Mouse (Mus musculus) urinary bladder, adult 2 months (tissue): Measurements from ENCODE around the gene Ttc21b. TPM values are rescaled to one million over a fixed set of nuclear protein-coding genes. Genes with fewer than 3 reads are reported as not detected.

Experiments used
- DNase-seq: peaks from one replicate; pipeline ENCODE4 v3.0.0; 2022; ENCODE audit warnings: low spot score
- polyA plus RNA-seq: library from polyadenylated mRNA; depleted of rRNA; stranded (reverse); fragments of >200 nt; gene quantifications from 2 replicates; pipeline ENCODE4 v1.2.3, GENCODE M21; 2012; rRNA removed

Ttc21b gene
- polyA plus RNA-seq, 1 experiment = 12.9 TPM

DNA sequence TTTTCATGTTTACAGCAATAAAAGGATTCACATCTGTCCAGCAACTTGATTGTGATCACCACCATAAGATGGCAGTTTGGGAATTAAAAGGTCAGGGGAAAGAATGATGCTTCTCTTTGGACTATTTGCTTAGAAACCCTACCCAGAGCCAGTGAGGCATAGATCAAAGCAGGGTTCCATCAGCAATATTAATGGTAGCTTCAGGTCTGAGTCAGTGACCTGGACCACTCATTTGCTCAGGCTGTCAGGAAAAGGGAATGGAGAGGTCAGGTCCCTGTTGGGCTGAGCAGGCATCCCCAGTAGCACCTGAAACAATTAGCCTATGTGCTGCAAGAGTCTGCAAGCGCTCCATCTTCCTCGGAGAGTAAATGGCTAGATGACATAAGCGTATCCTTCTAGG is 84.8 kb downstream of the Ttc21b start:
- no peak for DNase-seq

DNA sequence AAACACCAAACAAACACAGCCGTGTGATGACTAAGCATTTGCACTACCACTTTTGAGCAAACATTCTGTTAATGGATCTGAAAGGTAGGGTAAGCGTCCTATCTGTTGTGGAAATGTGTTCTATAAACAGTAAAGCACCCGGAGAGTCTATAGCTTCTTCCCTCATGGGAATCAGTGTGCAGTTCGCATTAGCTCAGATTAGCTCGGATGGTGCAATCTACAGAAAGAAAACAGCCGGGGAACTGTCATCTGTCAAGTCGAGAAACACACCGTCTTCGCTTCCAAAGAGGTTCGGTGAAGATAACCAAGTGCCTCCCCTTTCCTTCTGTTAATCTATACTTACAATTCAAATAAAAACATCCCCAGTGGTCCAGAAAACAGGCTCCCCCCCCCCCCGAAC is 85.7 kb downstream of the Ttc21b start:
- DNase-seq = no peak

DNA sequence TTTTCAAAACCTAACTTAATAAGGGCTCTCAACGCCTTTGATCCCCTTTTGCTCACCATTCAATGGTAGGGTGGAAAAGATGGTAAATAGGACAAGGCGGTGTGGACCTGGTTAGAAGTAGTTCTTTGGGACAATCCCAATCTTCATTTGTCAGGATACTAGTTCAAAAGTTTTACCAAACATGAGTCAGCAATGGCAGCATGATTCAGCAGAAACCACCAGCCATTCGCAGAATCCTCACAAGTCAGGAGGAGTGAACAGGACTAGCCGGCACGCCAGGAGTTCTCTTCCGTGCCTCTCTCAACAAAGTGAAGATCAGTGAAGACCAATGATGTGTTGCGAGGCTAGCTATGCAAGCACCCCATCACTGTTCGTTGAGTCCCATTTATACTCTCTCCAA is 91.4 kb downstream of the Ttc21b start:
- no peak for DNase-seq

DNA sequence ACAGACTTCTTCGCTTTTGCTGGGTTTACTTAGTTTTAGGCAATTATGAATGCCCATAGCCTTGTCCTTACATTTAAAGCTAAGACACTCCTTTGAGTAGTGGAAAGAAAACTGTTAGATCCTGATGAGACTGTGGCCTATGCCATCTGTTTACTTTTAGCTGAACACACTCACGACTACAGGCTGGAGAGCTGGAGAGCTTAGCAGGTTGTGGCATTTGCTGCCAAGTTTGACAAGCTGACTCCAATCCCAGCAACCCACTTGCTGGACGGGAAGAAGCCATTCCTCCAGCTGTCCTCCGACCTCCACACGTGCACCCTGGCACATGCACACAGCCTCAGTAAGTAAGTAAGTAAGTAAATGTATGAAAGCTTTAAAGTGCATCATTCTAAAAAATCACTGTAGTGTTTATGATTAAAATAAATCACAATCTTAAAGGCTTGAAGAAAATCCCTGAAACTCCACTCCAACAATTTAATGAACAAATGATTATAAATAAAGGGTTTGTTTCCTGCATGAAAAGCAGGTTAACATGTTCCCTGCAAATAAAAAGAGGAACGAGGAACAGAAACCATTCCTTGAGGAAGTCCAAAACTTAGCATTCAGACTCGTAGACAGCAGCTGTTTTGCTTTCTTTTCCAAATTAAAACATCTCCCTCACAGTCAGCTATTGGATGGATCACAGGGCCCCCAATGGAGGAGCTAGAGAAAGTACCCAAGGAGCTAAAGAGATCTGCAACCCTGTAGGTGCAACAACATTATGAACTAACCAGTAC is 98.1 kb downstream of the Ttc21b start:
- DNase-seq = no peak

DNA sequence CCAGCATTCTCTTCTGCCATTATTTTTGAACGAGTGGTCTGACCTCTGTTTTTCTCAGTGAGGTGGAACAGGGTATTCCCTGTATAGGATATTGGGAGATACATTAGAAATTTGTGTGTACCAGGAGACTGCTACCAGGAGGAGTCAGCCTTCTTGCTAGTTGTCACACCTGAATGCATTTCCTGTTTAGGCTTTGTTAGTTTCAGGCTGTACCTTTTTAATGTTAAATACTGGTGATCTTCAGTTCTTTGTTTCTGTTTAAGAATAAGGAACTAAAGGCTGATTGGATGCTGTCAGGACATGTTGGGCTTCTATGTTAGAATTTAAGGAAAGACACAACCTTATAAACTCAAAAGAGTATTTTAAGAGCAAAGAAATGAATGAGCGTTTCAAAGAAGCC is 105.0 kb downstream of the Ttc21b start:
- DNase-seq = no peak

DNA sequence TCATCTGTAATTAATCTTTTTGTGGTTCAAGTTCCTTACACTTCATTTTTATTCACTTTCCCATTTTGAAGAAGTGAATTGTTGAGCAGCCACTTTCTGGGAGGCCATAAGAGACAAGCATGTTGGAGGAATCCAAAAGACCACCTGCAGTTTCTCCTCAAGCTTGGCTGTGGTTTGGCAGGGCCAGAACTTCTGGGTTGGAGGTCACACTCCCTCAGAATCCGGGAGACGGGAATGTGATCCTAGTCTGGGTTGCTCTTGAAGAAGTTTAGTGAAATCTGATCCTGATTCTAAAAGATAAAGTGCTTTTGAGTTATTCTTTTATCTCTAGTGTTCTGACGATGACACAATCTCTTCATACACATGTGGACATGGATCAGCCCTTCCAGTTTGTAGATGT is 105.9 kb downstream of the Ttc21b start:
- no peak for DNase-seq

DNA sequence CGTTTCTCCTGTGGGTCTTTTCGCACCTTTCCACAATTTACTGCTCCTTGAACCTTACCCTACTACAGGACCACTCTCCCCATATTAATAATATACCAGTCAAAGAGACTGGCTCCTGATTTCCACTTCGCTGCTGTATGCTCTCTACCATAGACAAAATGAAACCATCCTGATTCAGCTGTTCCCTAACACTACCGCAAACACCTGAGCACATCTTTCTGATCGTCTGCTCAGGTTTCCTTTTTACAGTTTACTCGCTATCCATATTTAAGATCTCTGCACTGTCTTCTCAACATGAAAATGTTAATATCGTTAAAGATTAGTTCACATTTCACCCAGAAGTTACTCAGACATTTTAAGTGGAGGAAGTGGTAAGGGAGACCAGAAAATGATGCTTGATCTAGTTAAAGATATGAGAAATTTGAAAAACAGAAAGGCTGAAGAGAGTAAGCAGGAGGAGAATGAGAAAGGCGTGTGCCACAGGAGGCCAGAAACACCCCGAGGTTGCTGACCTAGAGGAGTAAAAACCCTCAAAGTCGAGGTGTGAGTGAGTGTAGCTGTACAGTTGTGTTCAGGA is 107.7 kb downstream of the Ttc21b start:
- DNase-seq = no peak

DNA sequence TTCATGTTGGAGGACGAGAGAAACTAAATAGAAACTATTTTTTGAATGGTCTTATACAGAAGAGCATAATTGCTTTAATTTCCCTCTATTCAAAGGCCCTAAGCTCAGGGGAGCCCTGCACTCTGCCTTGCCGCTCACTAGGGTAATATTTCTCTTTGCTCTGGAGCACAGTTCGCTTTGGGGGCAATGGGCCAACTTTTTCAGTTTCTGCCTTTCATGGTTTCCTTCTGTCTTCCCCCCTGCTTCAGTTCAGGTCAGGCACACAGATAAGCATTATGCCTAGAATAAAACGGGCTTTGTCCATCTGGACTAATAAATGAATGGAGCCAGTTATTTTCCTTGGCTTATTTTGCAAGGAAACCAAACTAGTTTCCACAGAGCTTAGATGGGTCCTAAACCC is 109.9 kb downstream of the Ttc21b start:
- no peak for DNase-seq

DNA sequence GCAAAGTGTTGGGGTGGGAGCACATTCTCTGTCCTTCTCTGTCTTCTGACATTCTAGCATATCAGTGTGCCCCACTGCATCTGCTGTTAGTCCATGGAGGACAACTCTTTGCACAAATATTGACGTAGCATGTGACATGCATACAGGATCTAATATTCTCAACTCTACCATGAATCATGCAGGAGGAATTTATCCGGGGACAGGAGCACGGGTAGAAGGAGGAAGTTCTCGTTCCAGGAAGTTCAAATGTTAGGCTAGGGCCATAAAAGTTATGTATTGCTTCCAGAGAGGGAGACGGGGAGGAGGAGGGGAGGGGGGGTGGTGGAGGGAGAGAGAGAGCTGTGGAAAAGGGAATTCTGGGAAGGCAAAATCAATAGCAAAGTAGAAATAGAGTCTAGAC is 111.6 kb downstream of the Ttc21b start:
- no peak for DNase-seq

DNA sequence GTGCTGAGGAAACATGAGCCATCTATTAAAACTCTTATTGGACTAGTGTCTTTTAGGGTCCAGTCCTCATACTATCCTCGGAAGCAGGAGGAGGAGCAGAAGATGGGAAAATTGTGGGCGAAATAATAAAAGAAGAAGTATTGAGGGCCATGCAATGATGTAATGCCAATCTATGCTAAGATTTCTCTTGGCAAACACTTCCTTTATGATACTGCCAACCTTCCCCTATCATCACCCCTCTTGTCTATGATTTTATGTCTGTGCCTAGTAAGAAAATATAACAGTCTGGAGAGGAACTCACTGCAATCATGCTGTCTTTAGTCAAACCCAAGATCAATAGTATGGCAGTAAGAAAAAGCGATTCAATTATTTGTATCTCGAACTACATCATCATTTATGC is 113.1 kb downstream of the Ttc21b start:
- no peak for DNase-seq

DNA sequence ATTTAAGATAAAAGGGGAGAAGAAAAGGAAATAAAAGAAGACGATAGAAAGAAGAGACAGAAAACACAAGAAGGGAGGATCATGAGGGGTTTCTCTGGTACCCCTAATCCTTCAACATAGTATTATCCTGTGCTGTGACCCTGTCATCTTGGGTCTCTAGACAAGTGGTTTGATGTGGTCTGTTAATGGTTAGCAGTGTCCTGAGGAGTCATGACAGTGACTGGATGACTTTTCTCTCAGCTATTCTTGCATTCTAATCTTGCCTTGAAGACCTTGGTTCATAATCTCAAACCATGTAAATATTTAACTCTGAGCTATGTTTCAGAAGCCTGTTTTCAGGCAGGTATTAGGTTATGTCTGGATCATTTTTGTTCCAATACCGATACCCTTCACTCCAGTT is 113.7 kb downstream of the Ttc21b start:
- no peak for DNase-seq

DNA sequence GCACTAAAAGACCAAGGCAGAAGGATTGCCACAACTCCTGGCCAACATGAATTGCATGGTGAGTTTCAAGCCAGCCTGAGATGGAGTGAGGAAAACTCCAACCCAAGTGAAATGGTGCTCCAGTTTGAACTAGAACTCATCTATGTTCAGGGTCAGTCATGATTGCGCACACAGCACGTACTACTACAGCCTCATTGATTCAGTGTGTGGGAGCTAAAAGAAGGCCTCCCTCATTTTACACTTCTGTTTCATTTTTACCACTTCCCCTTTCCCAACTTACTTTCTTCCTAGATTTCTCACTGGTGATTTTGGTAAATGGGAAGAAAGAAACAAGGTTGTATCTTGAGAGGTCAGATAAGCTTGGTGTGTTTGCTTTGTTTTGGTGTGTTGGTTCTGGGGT is 114.1 kb downstream of the Ttc21b start:
- DNase-seq = no peak

DNA sequence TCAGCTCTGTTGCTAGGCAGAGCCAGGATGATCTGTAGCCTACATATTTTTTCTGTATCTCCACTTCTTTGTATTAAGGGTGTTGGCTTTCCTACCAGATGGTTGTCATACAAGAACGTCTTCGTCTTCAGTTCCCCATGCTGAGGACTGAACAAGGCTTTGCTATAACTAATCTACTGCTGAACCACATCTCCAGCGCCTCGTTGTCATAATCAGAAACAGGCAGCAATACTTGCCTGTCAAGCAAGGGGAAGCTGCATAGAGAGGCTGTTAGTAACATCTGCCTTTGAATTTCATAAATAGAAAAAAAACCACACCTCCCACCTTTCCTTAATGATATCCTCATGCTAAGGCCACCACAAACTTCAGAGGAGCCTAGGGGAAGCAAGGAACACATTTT is 116.2 kb downstream of the Ttc21b start:
- DNase-seq = no peak

Other genes starting within 250 kb of the Ttc21b start
- 5.6 and 7.9 TPM in 2 replicates for gene Galnt3, start 131.6 kb downstream of the Ttc21b start, polyA plus RNA-seq
- gene Scn1a, start 184.2 kb upstream of the Ttc21b start, polyA plus RNA-seq = 0.18 TPM in 2 replicates